Mouse (Mus musculus) midbrain, postnatal 0 days (tissue): ENCODE results near the gene Rint1. TPM values are rescaled to one million over a fixed set of nuclear protein-coding genes. Genes with fewer than 3 reads are reported as not detected.

Source experiments
- ATAC-seq: fragments of 200-750 bp; cut with Nextera tagmentation; 2 replicates; pipeline ENCODE4 v1.8.0; 2017; ENCODE audit warnings: moderate number of reproducible peaks, mild to moderate bottlenecking, moderate TSS enrichment, moderate library complexity; ENCODE audit not compliant: low FRiP score
- DNase-seq: peaks from one replicate; pipeline ENCODE4 v3.0.0-alpha.2; 2015; ENCODE audit warnings: low spot score
- H3K27ac ChIP-seq: fragments of 300-500 bp; sonication (generic); 2 replicates; pipeline ENCODE4 v1.5.1; 2014; ENCODE audit warnings: low read depth, mild to moderate bottlenecking, low read length, mixed read lengths
- H3K27me3 ChIP-seq: fragments of 300-500 bp; sonication (generic); 2 replicates; pipeline ENCODE4 v1.6.1; 2014; ENCODE audit warnings: low read length, control low read depth, mixed read lengths; ENCODE audit not compliant: insufficient read depth
- H3K36me3 ChIP-seq: fragments of 300-500 bp; sonication (generic); 2 replicates; pipeline ENCODE4 v1.6.1; 2014; ENCODE audit warnings: low read length, control low read depth, mixed read lengths; ENCODE audit not compliant: insufficient read depth
- H3K4me1 ChIP-seq: fragments of 300-500 bp; sonication (generic); 2 replicates; pipeline ENCODE4 v1.6.1; 2014; ENCODE audit warnings: mild to moderate bottlenecking, control low read depth, antibody characterized with exemption, low read length, mixed read lengths; ENCODE audit not compliant: insufficient read depth
- H3K4me2 ChIP-seq: fragments of 300-500 bp; sonication (generic); 2 replicates; pipeline ENCODE4 v1.6.1; 2014; ENCODE audit warnings: low read depth, mild to moderate bottlenecking, low read length, mixed read lengths; ENCODE audit not compliant: poor library complexity, severe bottlenecking
- H3K4me3 ChIP-seq: fragments of 300-500 bp; sonication (generic); 2 replicates; pipeline ENCODE4 v1.5.1; 2014; ENCODE audit warnings: low read depth, mild to moderate bottlenecking, low read length, moderate library complexity
- H3K9ac ChIP-seq: fragments of 300-500 bp; sonication (generic); replicated peaks from 2 replicates; pipeline ENCODE4 v1.6.1; 2014; ENCODE audit warnings: mild to moderate bottlenecking, low read length, moderate library complexity, mixed read lengths; ENCODE audit not compliant: poor library complexity, severe bottlenecking
- H3K9me3 ChIP-seq: fragments of 300-500 bp; sonication (generic); 2 replicates; pipeline ENCODE4 v1.6.1; 2016; ENCODE audit warnings: low read length, control low read depth
- CTCF ChIP-seq: IDR thresholded peaks from 2 replicates; pipeline ENCODE4 v1.5.1; 2016; ENCODE audit warnings: antibody characterized with exemption, mild to moderate bottlenecking
- WGBS: fragments of 180-500 bp; shearing (Covaris S2); extraction: QIAGEN DNeasy Blood & Tissue Kit; methylation state at CpG from one replicate; pipeline ENCODE4 v1.1.7; 2014; 5-methylcytosine and 5-hydroxymethylcytosine counted together
- polyA plus RNA-seq: library from polyadenylated mRNA; unstranded; fragments of >200 nt; fragmentation: Nextera tagmentation; extraction: Ambion mirVana; gene quantifications from 2 replicates; pipeline ENCODE4 v1.2.1, GENCODE M21; 2015
- total RNA-seq: library from RNA; depleted of rRNA; stranded (reverse); fragments of >200 nt; gene quantifications from 2 replicates; pipeline ENCODE4 v1.2.3, GENCODE M21; 2014; rRNA removed

The Rint1 gene
- total RNA-seq (25.9 and 26.7 TPM in 2 replicates), polyA plus RNA-seq (21.7 and 22.3 TPM in 2 replicates)

- DNase-seq (peak; percentile 95), ATAC-seq (peak; percentile 87)
- Histone ChIP-seq H3K4me3 (peak within 1 kb of the TSS; percentile 90), H3K9me3 (no peaks in the 10 kb centered on the region), H3K27me3 (no peaks in the 10 kb centered on the region), H3K4me2 (peak within 1 kb of the TSS; percentile 91), H3K4me1 (no peaks in the 10 kb centered on the region), H3K9ac (peak within 1 kb of the TSS; percentile 87), H3K36me3 (0 out of 2 replicates have a peak, but pooled peaks cover 3% of the 10 kb centered on the region), H3K27ac (peak within 1 kb of the TSS; percentile 72)
- 3% methylated on average over 47 of the region's 47 CpGs for WGBS
- TF ChIP-seq CTCF, result peak; percentile 99
Observed at GRCm38 (mm10) chr5:23787536-23788389, at the start of gene Rint1. Rint1 (plus strand) TSS chr5:23787711.

- H3K27ac ChIP-seq, result no peak overlapping the region
- ATAC-seq (no peak), DNase-seq (no peak)
- no peak overlapping the region for H3K4me2 ChIP-seq
- no peak for TF ChIP-seq CTCF
- H3K36me3 ChIP-seq, result peaks cover 53% of the 10 kb centered on the region
- H3K9me3 ChIP-seq, result no peaks in the 10 kb centered on the region
- H3K4me3 ChIP-seq, result no peak overlapping the region
- no peaks in the 10 kb centered on the region for H3K27me3 ChIP-seq
- no peaks in the 10 kb centered on the region for H3K4me1 ChIP-seq
- no peak overlapping the region for H3K9ac ChIP-seq
- WGBS, result 96% methylated on average over 12 of the region's 12 CpGs
Observed at GRCm38 (mm10) chr5:23743261-23743660, 44.2 kb upstream of the Rint1 start.

- Histone ChIP-seq H3K36me3 (peaks cover 37% of the 10 kb centered on the region), H3K4me2 (no peak overlapping the region), H3K9ac (no peak overlapping the region), H3K4me1 (no peaks in the 10 kb centered on the region), H3K4me3 (no peak overlapping the region), H3K9me3 (no peaks in the 10 kb centered on the region), H3K27me3 (no peaks in the 10 kb centered on the region), H3K27ac (no peak overlapping the region)
- WGBS, result 50% methylated on average over 2 of the region's 2 CpGs
- TF ChIP-seq CTCF, result peak; percentile 37
- no peak for ATAC-seq
- DNase-seq, result no peak
Observed at GRCm38 (mm10) chr5:23749882-23750281, 37.6 kb upstream of the Rint1 start.

- 95% methylated on average over 9 of the region's 9 CpGs for WGBS
- H3K9ac ChIP-seq, result no peak overlapping the region
- H3K27ac ChIP-seq, result no peak overlapping the region
Observed at GRCm38 (mm10) chr5:23755591-23755990, 31.9 kb upstream of the Rint1 start.

GRCm38 (mm10) chr5:23756368-23756767 lies 31.1 kb upstream of the Rint1 start:
- peaks cover 12% of the 10 kb centered on the region for H3K36me3 ChIP-seq
- ATAC-seq (no peak), DNase-seq (no peak)
- 98% methylated on average over 4 of the region's 4 CpGs for WGBS
- H3K27me3 ChIP-seq, result no peaks in the 10 kb centered on the region
- H3K4me1 ChIP-seq, result no peaks in the 10 kb centered on the region
- H3K9me3 ChIP-seq, result no peaks in the 10 kb centered on the region
- no peak overlapping the region for H3K27ac ChIP-seq
- TF ChIP-seq CTCF, result peak; percentile 33; the same call in 1 of the 2 replicates
- no peak overlapping the region for H3K9ac ChIP-seq
- H3K4me3 ChIP-seq, result no peak overlapping the region
- H3K4me2 ChIP-seq, result no peak overlapping the region

More at GRCm38 (mm10) chr5:23755591-23755990, 31.9 kb upstream of the Rint1 start:
- no peak for TF ChIP-seq CTCF
- H3K4me1 ChIP-seq, result no peaks in the 10 kb centered on the region
- no peaks in the 10 kb centered on the region for H3K27me3 ChIP-seq
- peaks cover 19% of the 10 kb centered on the region for H3K36me3 ChIP-seq
- DNase-seq (no peak), ATAC-seq (no peak)
- no peak overlapping the region for H3K4me2 ChIP-seq
- no peaks in the 10 kb centered on the region for H3K9me3 ChIP-seq
- H3K4me3 ChIP-seq, result no peak overlapping the region

GRCm38 (mm10) chr5:23758633-23759032 lies 28.9 kb upstream of the Rint1 start:
- no peak for ATAC-seq
- WGBS, result 38% methylated on average over 2 of the region's 2 CpGs
- TF ChIP-seq CTCF, result peak; percentile 79

More at GRCm38 (mm10) chr5:23758633-23759032, 28.9 kb upstream of the Rint1 start:
- H3K27ac ChIP-seq, result no peak overlapping the region
- H3K9ac ChIP-seq, result no peak overlapping the region
- no peak overlapping the region for H3K4me2 ChIP-seq
- H3K4me1 ChIP-seq, result no peaks in the 10 kb centered on the region
- peaks cover 13% of the 10 kb centered on the region for H3K36me3 ChIP-seq
- no peak overlapping the region for H3K4me3 ChIP-seq
- H3K27me3 ChIP-seq, result no peaks in the 10 kb centered on the region
- peak; percentile 58 for DNase-seq
- H3K9me3 ChIP-seq, result no peaks in the 10 kb centered on the region
